Mouse (Mus musculus) limb, embryonic 14.5 days (tissue): ENCODE data around the gene C1s1. TPM values are rescaled to one million over a fixed set of nuclear protein-coding genes. Genes with fewer than 3 reads are reported as not detected.
A peak's percentile ranks its signal among the peaks of the same experiment; 100 is the strongest.
"Not testable (repeated sequence)": the region's sequence is repeated elsewhere in the genome, so short reads cannot be mapped to it uniquely, and the experiment has no call there.

Experiments used
- ATAC-seq: fragments of 200-750 bp; cut with Nextera tagmentation; 2 replicates; pipeline ENCODE4 v1.8.0; 2017; ENCODE audit warnings: low read depth, moderate number of reproducible peaks, moderate TSS enrichment; ENCODE audit not compliant: low FRiP score
- DNase-seq: peaks from one replicate; pipeline ENCODE4 v3.0.0-alpha.2; 2015; ENCODE audit warnings: low spot score
- H3K27ac ChIP-seq: fragments of 300-500 bp; sonication (generic); replicated peaks from 2 replicates; pipeline ENCODE4 v1.5.1; 2014; ENCODE audit warnings: low read depth, mild to moderate bottlenecking, low read length, moderate library complexity, mixed read lengths
- H3K27me3 ChIP-seq: fragments of 300-500 bp; sonication (generic); 2 replicates; pipeline ENCODE4 v1.6.1; 2014; ENCODE audit warnings: low read length, mixed read lengths; ENCODE audit not compliant: control insufficient read depth, insufficient read depth
- H3K36me3 ChIP-seq: fragments of 300-500 bp; sonication (generic); 2 replicates; pipeline ENCODE4 v1.6.1; 2014; ENCODE audit warnings: mild to moderate bottlenecking, low read length, moderate library complexity, mixed read lengths; ENCODE audit not compliant: control insufficient read depth, insufficient read depth
- H3K4me1 ChIP-seq: fragments of 300-500 bp; sonication (generic); 2 replicates; pipeline ENCODE4 v1.6.1; 2014; ENCODE audit warnings: antibody characterized with exemption, low read length, mixed read lengths; ENCODE audit not compliant: control insufficient read depth, insufficient read depth
- H3K4me2 ChIP-seq: fragments of 300-500 bp; sonication (generic); replicated peaks from 2 replicates; pipeline ENCODE4 v1.6.1; 2014; ENCODE audit warnings: low read depth, mild to moderate bottlenecking, low read length, moderate library complexity; ENCODE audit not compliant: severe bottlenecking
- H3K4me3 ChIP-seq: fragments of 300-500 bp; sonication (generic); replicated peaks from 2 replicates; pipeline ENCODE4 v1.5.1; 2014; ENCODE audit warnings: low read length
- H3K9ac ChIP-seq: fragments of 300-500 bp; sonication (generic); 2 replicates; pipeline ENCODE4 v1.6.1; 2014; ENCODE audit warnings: mild to moderate bottlenecking, low read depth, low read length, moderate library complexity; ENCODE audit not compliant: severe bottlenecking
- H3K9me3 ChIP-seq: fragments of 300-500 bp; sonication (generic); 2 replicates; pipeline ENCODE4 v1.6.1; 2016; ENCODE audit warnings: low read length; ENCODE audit not compliant: control insufficient read depth
- POLR2A ChIP-seq: fragments of 200-500 bp; IDR thresholded peaks from 2 replicates; pipeline ENCODE4 v1.8.0; 2012; ENCODE audit warnings: inconsistent platforms, mild to moderate bottlenecking, moderate library complexity, borderline replicate concordance; ENCODE audit not compliant: insufficient read depth, insufficient read length; ENCODE audit errors: extremely low read depth
- WGBS: fragments of 180-500 bp; shearing (Covaris S2); extraction: QIAGEN DNeasy Blood & Tissue Kit; methylation state at CpG from one replicate; pipeline ENCODE4 v1.1.7; 2014; 5-methylcytosine and 5-hydroxymethylcytosine counted together
- polyA plus RNA-seq, 2 experiments: library from polyadenylated mRNA; depleted of rRNA in 1 of 2; stranded (reverse) in 1 of 2; unstranded in 1 of 2; fragments of >200 nt; fragmentation: Nextera tagmentation in 1 of 2; extraction: Ambion mirVana in 1 of 2; gene quantifications; 2 replicates each; pipeline versions ENCODE4 v1.2.1 to v1.2.3; 2012 to 2014

Gene C1s1
- polyA plus RNA-seq, 2 experiments: 3.4 to 7.9 TPM

DNA sequence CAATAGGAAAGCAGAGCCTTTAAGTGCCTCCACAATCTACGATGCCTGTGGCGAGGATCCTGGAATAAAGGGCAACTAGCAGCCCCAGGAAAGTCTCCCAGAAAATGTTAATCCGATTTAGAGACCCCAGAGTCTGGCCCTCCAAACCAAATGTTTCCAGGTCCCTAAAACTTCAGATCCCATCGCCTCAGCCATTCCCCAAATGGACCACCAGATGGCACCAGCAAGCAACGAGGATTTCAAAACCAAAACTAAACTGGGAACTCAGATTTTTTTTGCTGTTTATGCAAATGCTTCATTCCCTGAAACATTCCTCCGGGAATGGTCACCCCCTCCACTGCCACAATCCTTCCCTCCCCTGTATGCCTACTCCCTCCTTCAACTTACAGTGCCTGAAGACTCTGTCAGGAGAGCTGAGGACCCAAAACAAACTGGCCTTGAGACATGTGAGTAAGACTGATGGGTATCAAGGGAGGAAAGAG is 29.8 kb downstream of the C1s1 start, which contains the start of gene C1ra:
Gene C1ra, plus strand, starts transcription at position 51 of the 482 bp plus-strand sequence.
- Histone ChIP-seq H3K36me3 (no peaks in the 10 kb centered on the region), H3K27ac (no peak within 1 kb of the TSS), H3K9me3 (no peaks in the 10 kb centered on the region), H3K4me3 (peak within 1 kb of the TSS; percentile 21), H3K4me2 (peak within 1 kb of the TSS; percentile 40), H3K27me3 (no peaks in the 10 kb centered on the region), H3K4me1 (no peaks in the 10 kb centered on the region), H3K9ac (peak within 1 kb of the TSS; percentile 34)
- 11% methylated on average over 6 of the region's 6 CpGs for WGBS
- no peak for TF ChIP-seq POLR2A
- DNase-seq (peak; percentile 62), ATAC-seq (no peak)

DNA sequence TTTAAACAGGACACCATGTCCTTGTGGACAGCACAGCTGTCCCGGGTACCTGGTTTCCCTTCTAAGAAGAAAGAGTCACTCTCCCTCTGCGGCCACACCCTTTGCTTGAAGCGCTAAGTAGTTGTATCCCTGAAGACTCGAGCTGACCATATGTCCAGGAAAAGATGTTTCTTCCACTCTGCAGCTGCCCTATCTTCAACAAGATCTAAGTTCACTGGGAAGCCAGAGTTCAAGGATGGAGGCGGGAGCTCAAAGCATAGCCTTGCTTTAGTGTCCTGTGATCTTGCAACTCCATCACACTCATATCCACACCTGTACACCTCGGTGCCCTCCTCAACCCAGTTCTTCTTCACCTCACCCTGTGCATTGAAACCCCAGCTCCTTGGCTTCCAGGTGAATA is 30.2 kb downstream of the C1s1 start:
- H3K27ac ChIP-seq: no peak overlapping the region
- no peaks in the 10 kb centered on the region for H3K9me3 ChIP-seq
- ATAC-seq (no peak), DNase-seq (no peak)
- no peak overlapping the region for H3K4me2 ChIP-seq
- H3K4me3 ChIP-seq: no peak overlapping the region
- H3K4me1 ChIP-seq: no peaks in the 10 kb centered on the region
- TF ChIP-seq POLR2A: no peak
- no peak overlapping the region for H3K9ac ChIP-seq
- 58% methylated on average over 6 of the region's 6 CpGs for WGBS
- no peaks in the 10 kb centered on the region for H3K27me3 ChIP-seq
- H3K36me3 ChIP-seq: no peaks in the 10 kb centered on the region

- H3K4me1 ChIP-seq, H3K27me3 ChIP-seq, H3K9me3 ChIP-seq, H3K36me3 ChIP-seq, ATAC-seq, H3K4me2 ChIP-seq, H3K27ac ChIP-seq, DNase-seq, H3K4me3 ChIP-seq, H3K9ac ChIP-seq: not testable (repeated sequence)
- WGBS: 63% methylated on average over 5 of the region's 5 CpGs
These were observed 33.0 kb downstream of the C1s1 start for GRCm38 (mm10) chr6:124509192-124509591.

GRCm38 (mm10) chr6:124508292-124508691 is 33.9 kb downstream of the C1s1 start:
- no peaks in the 10 kb centered on the region for H3K36me3 ChIP-seq
- 74% methylated on average over 10 of the region's 10 CpGs for WGBS
- no peak overlapping the region for H3K4me3 ChIP-seq
- ATAC-seq: no peak
- TF ChIP-seq POLR2A: no peak
- no peak for DNase-seq
- no peaks in the 10 kb centered on the region for H3K4me1 ChIP-seq
- H3K9me3 ChIP-seq: no peaks in the 10 kb centered on the region
- H3K27me3 ChIP-seq: no peaks in the 10 kb centered on the region
- H3K4me2 ChIP-seq: no peak overlapping the region
- H3K9ac ChIP-seq: no peak overlapping the region
- H3K27ac ChIP-seq: no peak overlapping the region

DNA sequence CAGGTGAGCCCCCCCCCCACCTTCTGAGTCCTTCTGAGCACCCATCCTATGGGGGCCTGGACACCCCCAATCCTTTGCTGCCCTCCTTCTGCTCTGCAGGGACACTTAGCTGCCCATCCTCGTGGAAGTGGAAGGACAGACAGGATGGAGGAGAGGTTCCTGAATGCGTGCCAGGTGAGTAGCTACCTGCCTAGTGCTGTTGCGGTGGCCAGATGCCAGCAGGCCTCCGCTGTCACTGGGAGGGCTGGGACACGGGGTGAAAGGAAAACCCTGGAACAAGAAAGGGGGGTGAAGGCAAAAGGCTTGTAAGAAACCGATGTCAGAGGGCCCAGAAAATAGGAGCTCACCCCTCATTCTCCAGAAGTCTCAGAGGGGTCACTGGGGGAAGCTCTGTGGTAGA is 35.2 kb downstream of the C1s1 start:
- no peak for TF ChIP-seq POLR2A
- H3K4me3 ChIP-seq: no peak overlapping the region
- H3K4me2 ChIP-seq: no peak overlapping the region
- no peak overlapping the region for H3K27ac ChIP-seq
- no peaks in the 10 kb centered on the region for H3K9me3 ChIP-seq
- WGBS: 77% methylated on average over 6 of the region's 6 CpGs
- H3K4me1 ChIP-seq: no peaks in the 10 kb centered on the region
- H3K27me3 ChIP-seq: no peaks in the 10 kb centered on the region
- no peaks in the 10 kb centered on the region for H3K36me3 ChIP-seq
- DNase-seq (no peak), ATAC-seq (no peak)
- H3K9ac ChIP-seq: no peak overlapping the region

DNA sequence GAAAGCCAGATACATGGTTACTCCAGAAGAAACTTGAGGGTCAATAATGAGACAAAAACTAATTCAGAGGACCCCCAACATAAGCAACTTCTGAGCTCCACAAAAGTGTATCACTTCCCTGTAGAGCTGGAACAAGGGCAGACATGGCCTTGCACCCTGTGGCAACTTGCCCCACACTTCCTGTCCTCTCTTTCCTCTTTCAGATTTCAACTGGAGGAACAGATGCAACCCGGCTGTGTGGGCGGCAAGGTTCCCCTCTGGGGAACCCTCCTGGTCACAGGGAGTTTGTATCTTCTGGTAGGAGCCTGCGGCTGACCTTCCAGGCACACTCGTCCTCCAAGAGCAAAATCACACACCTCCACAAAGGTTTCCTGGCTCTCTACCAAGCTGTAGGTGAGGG is 37.1 kb downstream of the C1s1 start:
- H3K9me3 ChIP-seq: no peaks in the 10 kb centered on the region
- no peaks in the 10 kb centered on the region for H3K27me3 ChIP-seq
- DNase-seq (no peak), ATAC-seq (no peak)
- WGBS: 68% methylated on average over 4 of the region's 4 CpGs
- H3K4me1 ChIP-seq: no peaks in the 10 kb centered on the region
- no peak overlapping the region for H3K27ac ChIP-seq
- no peak overlapping the region for H3K9ac ChIP-seq
- no peak overlapping the region for H3K4me2 ChIP-seq
- H3K4me3 ChIP-seq: no peak overlapping the region
- no peak for TF ChIP-seq POLR2A
- H3K36me3 ChIP-seq: no peaks in the 10 kb centered on the region
